Mouse (Mus musculus): Measurements from ENCODE around the gene Gm42906. TPM values are rescaled to one million over a fixed set of nuclear protein-coding genes. Genes with fewer than 3 reads are reported as not detected.
A peak's percentile ranks its signal among the peaks of the same experiment; 100 is the strongest.

Gm42906 gene
- polyA plus RNA-seq, 1 experiment from 2014 or later: not detected

GRCm38 (mm10) chr5:151133744-151134143 is 294.2 kb downstream of the Gm42906 start:
- Histone ChIP-seq H3K4me3 (ENCODE audit: low read depth, low read length) (no peak overlapping the region), H3K27ac (ENCODE audit: low read depth) (no peak overlapping the region), H3K27me3 (ENCODE audit: insufficient read depth, low read length) (no peaks in the 10 kb centered on the region), H3K9ac (no peak overlapping the region), H3K4me1 (ENCODE audit: insufficient read depth) (peaks cover 16% of the 10 kb centered on the region), H3K4me2 (no peak overlapping the region), H3K36me3 (ENCODE audit: insufficient read depth) (no peaks in the 10 kb centered on the region), H3K9me3 (ENCODE audit: low read depth, low read length) (no peaks in the 10 kb centered on the region)
- no peak for ATAC-seq (ENCODE audit: insufficient read depth)
- WGBS: 88% methylated on average over 14 of the region's 14 CpGs
- TF ChIP-seq CTCF (IDR thresholded peaks at IDR 0.05; ENCODE audit: low read depth): no peak
- DNase-seq: no peak

- H3K4me3 ChIP-seq (ENCODE audit: low read depth, low read length): no peak overlapping the region
- H3K9me3 ChIP-seq (ENCODE audit: low read depth, low read length): no peaks in the 10 kb centered on the region
- H3K27me3 ChIP-seq (ENCODE audit: insufficient read depth, low read length): no peaks in the 10 kb centered on the region
- no peak overlapping the region for H3K9ac ChIP-seq
- H3K27ac ChIP-seq (ENCODE audit: low read depth): peak overlapping the region; percentile 28; the same call in 1 of the 2 replicates
- ATAC-seq (ENCODE audit: insufficient read depth) (peak; percentile 60), DNase-seq (peak; percentile 83)
- H3K4me2 ChIP-seq: no peak overlapping the region
- no peaks in the 10 kb centered on the region for H3K36me3 ChIP-seq (ENCODE audit: insufficient read depth)
- TF ChIP-seq CTCF (IDR thresholded peaks at IDR 0.05; ENCODE audit: low read depth): no peak
- H3K4me1 ChIP-seq (ENCODE audit: insufficient read depth): peaks cover 7% of the 10 kb centered on the region
- WGBS: 41% methylated on average over 2 of the region's 2 CpGs
These were observed 298.2 kb downstream of the Gm42906 start for GRCm38 (mm10) chr5:151129762-151130161.

DNA sequence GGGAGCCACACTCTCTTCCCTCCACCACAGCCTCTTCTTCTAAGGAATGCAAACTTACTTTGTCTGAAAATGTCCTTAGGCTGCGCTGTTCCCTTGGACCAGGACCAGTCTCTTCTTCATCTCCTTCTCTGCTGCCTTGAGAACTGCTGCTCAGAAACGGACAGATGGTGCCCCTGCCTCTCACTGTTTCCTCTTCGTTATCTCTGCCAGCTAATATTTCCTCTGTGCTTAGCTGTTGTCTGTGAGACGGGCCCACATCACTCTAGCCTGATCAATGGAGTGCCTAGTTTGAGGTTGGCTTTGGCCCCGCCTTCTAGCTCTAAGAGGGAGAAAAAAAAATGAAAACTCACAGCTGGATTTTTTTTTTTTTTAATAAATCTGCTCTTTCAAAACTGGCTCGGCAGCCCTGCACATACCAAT is 300.7 kb downstream of the Gm42906 start:
- H3K27me3 ChIP-seq (ENCODE audit: insufficient read depth, low read length): no peaks in the 10 kb centered on the region
- no peaks in the 10 kb centered on the region for H3K9me3 ChIP-seq (ENCODE audit: low read depth, low read length)
- ATAC-seq (ENCODE audit: insufficient read depth) (peak; percentile 72; the same call in 1 of the 2 replicates), DNase-seq (peak; percentile 73)
- peak overlapping the region; percentile 89 for H3K27ac ChIP-seq (ENCODE audit: low read depth)
- no peaks in the 10 kb centered on the region for H3K36me3 ChIP-seq (ENCODE audit: insufficient read depth)
- peak overlapping the region; percentile 36 for H3K4me3 ChIP-seq (ENCODE audit: low read depth, low read length)
- peak overlapping the region; percentile 43 for H3K4me2 ChIP-seq
- peaks cover 7% of the 10 kb centered on the region for H3K4me1 ChIP-seq (ENCODE audit: insufficient read depth)
- 15% methylated on average over 6 of the region's 6 CpGs for WGBS
- 0 out of 2 replicates have a peak, but pooled peaks have one; percentile 2 for TF ChIP-seq CTCF (IDR thresholded peaks at IDR 0.05; ENCODE audit: low read depth)
- peak overlapping the region; percentile 50 for H3K9ac ChIP-seq

DNA sequence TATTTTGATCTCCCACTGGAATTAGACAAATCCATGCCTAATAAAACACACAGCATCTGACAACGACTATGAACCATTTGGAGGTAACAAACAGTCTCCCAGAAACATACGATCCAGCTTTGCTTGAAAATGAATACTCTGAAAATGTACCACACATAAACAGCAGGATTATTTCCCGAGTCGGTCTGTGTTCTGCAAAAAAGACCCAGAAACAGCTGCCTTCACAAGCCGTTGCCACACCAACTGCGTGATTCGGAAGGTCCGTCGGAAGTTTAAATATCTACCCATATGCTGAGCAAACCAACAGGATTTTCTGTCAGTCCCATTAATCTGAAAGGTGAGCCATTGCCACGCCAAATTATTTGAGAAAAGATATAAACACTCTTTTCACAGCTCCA is 301.4 kb downstream of the Gm42906 start:
- ATAC-seq (ENCODE audit: insufficient read depth): no peak
- no peaks in the 10 kb centered on the region for H3K9me3 ChIP-seq (ENCODE audit: low read depth, low read length)
- no peaks in the 10 kb centered on the region for H3K36me3 ChIP-seq (ENCODE audit: insufficient read depth)
- peak overlapping the region; percentile 89 for H3K27ac ChIP-seq (ENCODE audit: low read depth)
- H3K27me3 ChIP-seq (ENCODE audit: insufficient read depth, low read length): no peaks in the 10 kb centered on the region
- no peak for TF ChIP-seq CTCF (IDR thresholded peaks at IDR 0.05; ENCODE audit: low read depth)
- DNase-seq: peak; percentile 56
- 33% methylated on average over 10 of the region's 10 CpGs for WGBS
- peak overlapping the region; percentile 43 for H3K4me2 ChIP-seq
- peak overlapping the region; percentile 36 for H3K4me3 ChIP-seq (ENCODE audit: low read depth, low read length)
- H3K4me1 ChIP-seq (ENCODE audit: insufficient read depth): peaks cover 7% of the 10 kb centered on the region
- peak overlapping the region; percentile 50 for H3K9ac ChIP-seq

- peaks cover 7% of the 10 kb centered on the region for H3K4me1 ChIP-seq (ENCODE audit: insufficient read depth)
- H3K9me3 ChIP-seq (ENCODE audit: low read depth, low read length): no peaks in the 10 kb centered on the region
- H3K4me3 ChIP-seq (ENCODE audit: low read depth, low read length): peak overlapping the region; percentile 36
- peak overlapping the region; percentile 89 for H3K27ac ChIP-seq (ENCODE audit: low read depth)
- ATAC-seq (ENCODE audit: insufficient read depth) (peak; percentile 80), DNase-seq (peak; percentile 86)
- no peak for TF ChIP-seq CTCF (IDR thresholded peaks at IDR 0.05; ENCODE audit: low read depth)
- H3K4me2 ChIP-seq: peak overlapping the region; percentile 43
- no peaks in the 10 kb centered on the region for H3K36me3 ChIP-seq (ENCODE audit: insufficient read depth)
- H3K9ac ChIP-seq: no peak overlapping the region
- no peaks in the 10 kb centered on the region for H3K27me3 ChIP-seq (ENCODE audit: insufficient read depth, low read length)
- WGBS: 31% methylated on average over 6 of the region's 6 CpGs
These were observed 301.9 kb downstream of the Gm42906 start for GRCm38 (mm10) chr5:151125985-151126607.

DNA sequence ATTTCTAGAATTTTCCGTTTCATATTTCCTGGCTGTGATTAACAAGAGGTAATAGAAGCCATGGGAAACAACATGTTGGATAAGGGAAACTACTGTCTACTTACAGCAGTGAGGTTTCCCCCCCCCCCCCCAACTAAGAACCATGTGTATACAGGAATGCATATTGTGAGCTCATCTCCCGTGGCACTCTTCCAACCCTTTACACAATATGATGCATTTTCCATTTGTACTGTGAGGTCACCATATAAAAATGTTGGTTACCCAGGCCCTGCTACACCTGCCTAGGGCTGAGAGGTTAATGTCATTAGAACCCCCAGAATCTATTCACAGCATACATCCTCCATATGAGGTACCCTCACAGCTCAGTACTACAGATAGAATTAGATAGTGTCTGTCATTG is 310.1 kb downstream of the Gm42906 start:
- WGBS: 58% methylated on average over 2 of the region's 2 CpGs
- Histone ChIP-seq H3K9ac (no peak overlapping the region), H3K4me1 (ENCODE audit: insufficient read depth) (no peaks in the 10 kb centered on the region), H3K36me3 (ENCODE audit: insufficient read depth) (no peaks in the 10 kb centered on the region), H3K27ac (ENCODE audit: low read depth) (no peak overlapping the region), H3K9me3 (ENCODE audit: low read depth, low read length) (no peaks in the 10 kb centered on the region), H3K4me2 (no peak overlapping the region), H3K4me3 (ENCODE audit: low read depth, low read length) (no peak overlapping the region), H3K27me3 (ENCODE audit: insufficient read depth, low read length) (no peaks in the 10 kb centered on the region)
- no peak for TF ChIP-seq CTCF (IDR thresholded peaks at IDR 0.05; ENCODE audit: low read depth)
- DNase-seq (peak; percentile 71), ATAC-seq (ENCODE audit: insufficient read depth) (peak; percentile 23; the same call in 1 of the 2 replicates)

GRCm38 (mm10) chr5:151116192-151116887 is 311.6 kb downstream of the Gm42906 start:
- no peak overlapping the region for H3K4me2 ChIP-seq
- H3K36me3 ChIP-seq (ENCODE audit: insufficient read depth): no peaks in the 10 kb centered on the region
- TF ChIP-seq CTCF (IDR thresholded peaks at IDR 0.05; ENCODE audit: low read depth): no peak
- no peak overlapping the region for H3K9ac ChIP-seq
- H3K27me3 ChIP-seq (ENCODE audit: insufficient read depth, low read length): no peaks in the 10 kb centered on the region
- H3K4me3 ChIP-seq (ENCODE audit: low read depth, low read length): no peak overlapping the region
- 50% methylated on average over 5 of the region's 5 CpGs for WGBS
- ATAC-seq (ENCODE audit: insufficient read depth) (peak; percentile 78; the same call in 1 of the 2 replicates), DNase-seq (peak; percentile 85)
- H3K4me1 ChIP-seq (ENCODE audit: insufficient read depth): no peaks in the 10 kb centered on the region
- peak overlapping the region; percentile 54; the same call in 1 of the 2 replicates for H3K27ac ChIP-seq (ENCODE audit: low read depth)
- H3K9me3 ChIP-seq (ENCODE audit: low read depth, low read length): no peaks in the 10 kb centered on the region

Measured in lung, embryonic 14.5 days (tissue).